Mouse (Mus musculus): ENCODE data around the gene Cwc27.

DNA sequence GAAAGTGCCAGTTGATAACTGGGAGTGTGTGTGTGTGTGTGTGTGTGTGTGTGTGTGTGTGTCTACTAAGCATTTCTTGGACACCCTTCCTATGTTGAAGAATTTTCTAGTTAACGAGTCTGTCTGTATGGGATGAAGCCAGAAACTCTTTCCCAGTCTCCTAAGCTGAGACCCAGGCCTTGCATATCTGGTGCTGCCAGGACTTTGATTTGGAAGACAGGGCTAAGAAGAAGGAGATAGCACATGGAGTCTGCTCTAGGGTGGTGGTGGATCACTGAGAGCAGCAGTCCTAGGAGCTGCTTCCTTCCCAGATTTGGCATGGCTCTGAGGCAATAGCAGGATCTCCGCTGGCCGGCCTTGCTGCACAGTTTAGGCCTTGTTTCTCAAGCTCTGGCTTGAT lies 215.2 kb downstream of the Cwc27 start:
- no peak for TF ChIP-seq HCFC1 (IDR thresholded peaks at IDR 0.05; ENCODE audit: borderline replicate concordance, insufficient read depth, low read length)
- no peak for TF ChIP-seq MAFK (IDR thresholded peaks at IDR 0.05; ENCODE audit: insufficient read depth, low read depth, low read length)
- no peak for TF ChIP-seq ZC3H11A (IDR thresholded peaks at IDR 0.05; ENCODE audit: borderline replicate concordance, low read depth, low read length)
- TF ChIP-seq CHD2 (IDR thresholded peaks at IDR 0.05; ENCODE audit: low read depth, low read length), result no peak
- TF ChIP-seq ZNF384 (IDR thresholded peaks at IDR 0.05; ENCODE audit: low read depth, low read length), result no peak

All from ES-E14 (cell line).